Mouse (Mus musculus): Measurements from ENCODE around the gene Wwp2.
"Not testable (repeated sequence)": the region's sequence is repeated elsewhere in the genome, so short reads cannot be mapped to it uniquely, and the experiment has no call there.

Gene Wwp2

DNA sequence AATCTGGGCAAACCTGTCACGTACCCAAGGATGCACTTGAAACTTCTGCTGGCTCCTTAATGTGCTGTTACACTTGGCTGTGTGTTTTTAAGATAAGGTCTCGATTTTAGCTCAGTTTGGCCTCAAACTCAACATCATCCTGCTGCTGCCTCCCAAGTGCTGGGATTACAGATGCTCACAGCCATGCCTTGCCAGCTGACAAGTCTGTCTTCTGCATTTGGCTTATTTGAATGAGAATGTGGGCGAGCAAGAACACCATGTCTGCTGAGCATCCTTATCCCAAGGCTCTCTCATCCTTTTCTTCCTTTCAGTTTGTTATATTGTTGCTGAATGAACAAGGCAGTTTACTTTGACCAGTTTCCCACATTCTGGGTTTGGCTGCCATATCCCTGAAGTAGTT, 39.4 kb downstream of the Wwp2 start:
- DNase-seq (ENCODE audit: low spot score): no peak

DNA sequence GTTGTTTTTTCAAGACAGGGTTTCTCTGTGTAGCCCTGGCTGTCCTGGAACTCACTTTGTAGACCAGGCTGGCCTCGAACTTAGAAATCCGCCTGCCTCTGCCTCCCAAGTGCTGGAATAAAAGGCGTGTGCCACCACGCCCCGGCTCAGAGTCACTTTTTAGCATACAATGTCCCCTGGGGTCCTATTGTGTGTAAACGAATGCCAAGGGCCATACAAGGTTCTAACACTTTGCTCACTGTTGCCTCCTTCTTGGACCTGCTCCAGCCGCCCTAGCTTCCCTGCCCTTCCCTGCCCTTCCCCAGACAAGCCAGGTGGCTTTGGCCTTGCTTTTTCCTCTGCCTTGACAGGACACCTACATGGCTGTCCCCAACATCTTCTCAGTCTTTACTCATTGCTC, 40.6 kb downstream of the Wwp2 start:
- DNase-seq (ENCODE audit: low spot score): not testable (repeated sequence)

DNA sequence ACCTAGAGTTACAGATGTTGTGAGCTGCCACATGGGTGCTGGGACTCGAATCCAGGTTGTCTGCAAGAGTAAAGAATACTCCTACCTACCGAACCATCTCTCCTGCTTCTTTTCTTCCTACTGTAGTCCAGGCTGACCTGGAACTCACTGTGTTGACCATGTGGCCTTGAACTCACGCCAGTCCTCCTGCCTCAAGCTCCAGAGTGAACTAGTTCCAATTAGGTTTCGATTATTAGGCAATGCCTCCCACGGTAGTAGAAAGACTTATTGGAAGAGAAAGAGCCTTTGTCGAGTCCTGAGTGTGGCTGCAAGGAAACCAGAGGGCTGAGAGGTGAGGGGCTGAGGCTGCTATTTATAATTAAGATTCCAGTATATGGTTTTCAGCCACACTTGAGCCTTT, 42.6 kb downstream of the Wwp2 start:
- DNase-seq (ENCODE audit: low spot score): no peak

DNA sequence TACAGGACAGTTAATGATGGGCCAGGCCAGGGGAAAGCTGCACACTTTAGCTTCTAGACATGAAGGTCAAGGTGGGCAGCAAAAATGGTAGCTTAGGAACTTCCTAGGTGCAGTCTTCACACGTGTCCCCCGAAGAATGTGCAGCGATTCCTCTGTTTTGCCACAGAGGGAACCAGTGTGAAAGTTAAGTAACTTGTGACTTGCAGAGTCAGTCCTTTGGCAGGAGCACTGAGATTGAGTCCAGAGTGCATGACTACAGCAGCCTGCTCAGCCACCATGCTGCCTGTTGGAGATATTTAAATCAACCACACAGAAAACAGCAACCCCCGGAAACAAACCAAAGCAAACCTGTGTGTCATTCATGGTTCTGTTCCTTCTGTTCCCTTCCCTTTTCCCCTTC, 44.3 kb downstream of the Wwp2 start:
- DNase-seq (ENCODE audit: low spot score): no peak

DNA sequence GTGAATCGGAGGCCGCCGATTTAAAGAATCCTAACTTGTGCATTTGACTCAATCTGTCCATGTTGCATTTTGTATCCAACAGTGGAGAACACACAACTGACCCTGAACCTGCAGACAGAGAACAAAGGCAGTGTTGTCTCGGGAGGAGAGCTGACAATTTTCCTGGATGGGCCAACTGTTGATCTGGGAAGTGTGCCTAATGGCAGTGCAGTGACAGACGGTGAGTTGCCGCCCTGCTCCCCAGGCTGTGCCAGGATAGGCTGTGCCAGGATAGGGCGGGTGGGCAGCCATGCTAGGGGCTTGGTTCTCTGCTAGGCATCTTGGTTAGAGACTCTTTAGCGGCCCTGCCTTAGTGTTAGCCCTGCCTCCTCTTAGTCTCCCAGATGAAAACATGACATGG, 47.1 kb downstream of the Wwp2 start:
- DNase-seq (ENCODE audit: low spot score): peak; percentile 14

DNA sequence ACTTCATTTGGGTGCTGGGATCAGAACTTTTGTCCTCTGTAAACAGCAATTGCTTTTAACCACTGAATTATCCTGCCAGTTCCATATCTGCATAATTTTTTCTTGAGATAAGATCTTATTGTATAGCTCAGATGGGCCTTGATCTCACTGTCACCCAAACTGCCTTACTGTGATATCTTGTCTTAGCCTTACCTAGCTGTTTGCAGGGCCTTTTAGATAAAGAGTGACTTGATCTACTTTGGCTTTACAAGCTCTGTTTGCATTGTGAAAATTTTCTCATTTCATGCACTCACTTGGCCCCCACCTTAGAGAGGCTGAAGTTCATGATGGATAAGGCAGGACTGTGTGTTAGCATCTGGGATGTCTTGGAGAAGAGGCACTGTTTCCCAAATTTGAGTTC, 48.8 kb downstream of the Wwp2 start:
- no peak for DNase-seq (ENCODE audit: low spot score)

DNA sequence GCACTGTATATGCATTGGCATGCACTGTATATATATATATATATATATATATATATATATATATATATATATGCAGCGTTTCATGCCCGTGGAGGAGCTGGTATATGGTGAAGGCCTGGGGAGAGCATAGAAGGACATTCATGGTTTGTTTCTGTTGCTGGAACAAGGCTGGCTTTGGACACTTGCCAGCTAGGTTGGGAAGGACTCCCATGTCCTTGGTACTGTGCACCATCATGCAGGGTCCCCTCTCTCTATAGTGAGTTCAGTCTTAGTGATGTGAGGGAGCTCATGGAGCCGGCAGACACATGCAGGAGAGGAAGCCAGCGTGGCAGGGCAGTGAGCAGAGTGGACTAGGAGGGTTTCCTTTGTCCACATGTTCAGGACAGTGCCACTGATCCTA, 52.4 kb downstream of the Wwp2 start:
- no peak for DNase-seq (ENCODE audit: low spot score)

DNA sequence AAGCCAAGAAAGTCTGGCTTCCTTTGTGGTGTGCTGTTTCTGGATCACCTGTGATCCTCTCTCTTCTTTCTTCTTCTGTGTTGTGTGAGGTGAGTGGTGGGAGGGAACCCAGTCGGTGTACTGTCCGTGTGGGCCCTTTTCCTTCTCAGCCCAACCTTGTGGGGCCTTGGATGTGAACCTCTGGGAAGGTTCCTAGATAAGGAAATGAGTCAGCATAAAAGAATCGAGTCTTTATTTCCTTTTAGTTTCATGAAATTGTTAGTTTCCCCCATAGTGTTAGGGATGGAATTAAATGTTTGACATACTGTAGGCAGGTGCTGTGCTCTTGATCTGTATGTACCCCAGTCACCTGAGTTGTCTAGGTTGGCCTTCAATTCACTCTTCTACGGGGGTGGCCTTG, 52.9 kb downstream of the Wwp2 start:
- DNase-seq (ENCODE audit: low spot score): no peak

DNA sequence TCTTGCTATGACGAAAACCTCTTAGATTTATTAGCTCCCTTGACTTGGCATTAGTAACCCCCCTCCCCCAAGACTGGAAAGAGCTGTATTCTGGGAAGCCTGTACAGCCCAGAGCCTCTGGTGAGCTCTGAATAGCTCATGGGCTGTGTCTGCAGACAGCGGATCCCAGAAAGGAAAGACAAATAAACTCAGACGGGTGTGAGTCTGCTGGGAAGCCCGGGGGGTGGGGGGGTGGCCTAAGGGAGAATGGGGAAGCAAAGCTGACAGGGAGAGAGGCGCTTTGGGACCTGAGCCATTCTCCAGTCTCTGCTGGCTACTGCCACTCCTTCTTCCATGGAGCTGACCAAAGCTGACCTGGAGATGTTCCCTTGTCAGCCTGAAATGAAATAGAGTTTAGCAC, 53.8 kb downstream of the Wwp2 start:
- no peak for DNase-seq (ENCODE audit: low spot score)

DNA sequence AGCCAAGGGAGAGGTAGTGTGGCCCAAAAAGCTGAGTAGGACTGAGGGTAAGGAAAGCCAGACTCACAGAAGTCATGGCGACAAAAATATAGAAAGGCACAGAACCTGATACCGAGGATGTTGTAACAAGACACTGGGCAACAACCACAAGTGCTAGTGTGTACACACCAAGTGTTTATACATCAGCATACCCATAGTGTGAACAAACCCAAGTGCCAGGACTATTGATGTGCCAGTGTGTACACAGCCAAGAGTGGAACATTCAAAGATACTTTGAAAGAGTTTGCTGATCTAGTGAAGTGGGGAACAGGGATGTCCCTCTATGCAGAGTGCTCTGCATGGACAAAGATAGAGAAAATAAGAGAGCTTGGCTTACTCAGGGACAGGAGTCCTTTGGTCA, 54.5 kb downstream of the Wwp2 start:
- DNase-seq (ENCODE audit: low spot score): no peak

DNA sequence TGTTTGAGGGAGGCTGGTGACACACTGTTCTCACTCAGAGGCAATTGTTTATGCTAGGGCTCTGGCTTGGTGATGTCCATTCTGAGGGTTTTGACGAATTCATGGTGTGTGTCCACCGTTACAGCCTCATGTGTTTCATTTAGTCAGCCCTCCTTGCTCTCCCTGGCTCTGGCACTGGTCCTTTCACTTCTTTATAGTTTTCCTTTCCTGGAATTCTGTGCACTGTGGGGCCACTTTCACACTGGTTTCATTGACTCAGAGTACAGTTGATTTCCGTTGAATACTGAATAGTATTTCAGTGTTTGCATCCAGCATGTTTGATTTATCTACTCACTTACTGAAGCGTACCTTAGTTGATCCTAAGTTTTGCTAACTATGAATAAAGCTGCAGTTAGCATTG, 55.0 kb downstream of the Wwp2 start:
- no peak for DNase-seq (ENCODE audit: low spot score)

DNA sequence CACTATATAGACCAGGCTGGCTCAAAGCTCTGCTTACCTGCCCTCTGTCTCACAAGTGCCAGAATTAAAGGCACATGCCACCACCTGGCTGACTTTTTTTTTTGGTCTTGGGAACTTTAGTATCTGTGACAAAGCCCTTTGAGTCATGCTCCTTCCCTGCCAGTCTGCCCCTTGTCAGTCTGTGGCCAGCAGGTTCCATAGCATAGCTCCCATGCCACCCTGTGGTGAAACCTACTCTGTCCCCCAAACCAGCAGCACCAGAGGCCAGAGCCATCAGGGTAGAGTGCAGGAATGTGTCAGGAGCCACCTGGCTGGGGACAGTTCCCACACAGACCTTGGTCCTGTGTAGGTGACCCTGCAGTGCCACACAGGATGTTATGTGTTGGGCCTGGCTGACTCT, 55.7 kb downstream of the Wwp2 start:
- no peak for DNase-seq (ENCODE audit: low spot score)

DNA sequence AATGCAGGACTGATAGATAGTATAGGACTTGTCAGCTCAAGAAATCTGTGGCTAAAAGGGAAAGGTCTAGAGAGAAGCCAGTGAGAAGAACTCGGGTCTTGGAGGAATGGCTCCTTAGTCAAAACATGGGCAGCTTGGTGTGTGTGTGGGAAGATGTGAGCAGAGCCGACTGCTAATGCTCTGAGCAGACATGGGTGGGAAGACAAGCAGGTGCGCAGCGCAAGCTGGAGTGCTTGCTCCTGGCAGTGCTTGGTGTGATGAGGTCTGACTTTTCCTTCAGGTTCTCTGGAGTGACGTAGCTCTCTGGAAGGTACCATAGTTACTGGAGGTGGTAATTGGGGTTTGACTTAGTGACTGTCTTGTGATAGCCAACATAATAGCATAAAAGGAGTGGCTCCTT, 56.6 kb downstream of the Wwp2 start:
- DNase-seq (ENCODE audit: low spot score): no peak

DNA sequence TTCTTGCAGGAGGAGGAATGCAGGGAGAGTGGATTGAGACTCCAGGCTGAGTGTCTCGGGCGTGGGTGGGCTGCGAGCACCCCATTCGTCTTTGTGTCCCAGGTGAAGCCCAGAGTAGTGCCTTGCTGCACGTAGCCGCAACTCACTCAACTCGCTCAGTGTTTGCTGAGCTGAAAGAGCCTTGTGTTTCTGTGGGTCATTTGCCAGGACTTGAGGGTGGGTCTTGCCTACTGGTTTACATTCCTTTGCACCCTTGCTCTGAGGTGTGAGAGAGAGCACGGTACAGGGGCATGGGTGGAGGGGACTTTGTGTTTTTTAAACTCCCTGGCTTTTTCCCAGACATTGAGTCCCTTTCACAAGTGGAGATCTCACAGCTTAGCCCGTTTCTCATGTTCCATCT, 59.3 kb downstream of the Wwp2 start:
- no peak for DNase-seq (ENCODE audit: low spot score)

DNA sequence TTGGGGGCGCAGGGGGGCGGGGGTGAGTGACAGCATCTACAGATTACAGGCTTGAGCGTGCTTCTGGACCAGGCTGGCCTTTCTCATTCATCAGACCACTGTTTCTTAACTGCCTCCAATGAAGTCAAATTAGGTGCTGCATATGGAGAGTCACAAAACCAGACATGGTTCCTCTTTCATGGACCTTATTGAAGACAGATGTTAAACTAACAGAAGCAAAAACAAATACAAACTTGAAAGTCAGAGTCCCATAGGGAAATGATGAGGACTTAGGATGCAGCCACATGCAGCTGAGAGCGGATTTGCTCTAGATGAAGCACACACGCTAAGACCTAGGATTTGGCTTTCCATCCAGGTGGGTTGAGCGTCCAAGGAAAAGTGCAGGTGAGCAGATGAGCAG, 61.5 kb downstream of the Wwp2 start:
- no peak for DNase-seq (ENCODE audit: low spot score)

DNA sequence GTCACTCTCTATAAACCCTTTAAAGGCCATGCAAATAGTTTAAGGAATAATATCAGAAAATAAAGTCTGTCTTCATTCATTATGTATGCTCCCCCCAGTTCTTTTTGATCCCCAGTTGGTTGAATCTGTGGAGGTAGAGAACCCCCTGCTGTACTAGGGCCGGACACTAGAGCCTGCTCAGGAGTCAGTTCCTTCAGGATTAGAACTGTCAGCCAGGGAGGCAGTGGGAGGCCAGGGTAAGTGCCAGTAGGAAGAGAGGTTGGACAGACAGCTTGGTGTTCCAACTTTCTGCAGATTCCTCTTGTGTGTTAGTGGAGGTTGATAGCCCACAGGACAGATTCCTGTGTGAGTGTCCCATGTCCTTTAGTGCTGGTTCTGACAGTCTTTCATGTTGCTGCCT, 62.2 kb downstream of the Wwp2 start:
- no peak for DNase-seq (ENCODE audit: low spot score)

DNA sequence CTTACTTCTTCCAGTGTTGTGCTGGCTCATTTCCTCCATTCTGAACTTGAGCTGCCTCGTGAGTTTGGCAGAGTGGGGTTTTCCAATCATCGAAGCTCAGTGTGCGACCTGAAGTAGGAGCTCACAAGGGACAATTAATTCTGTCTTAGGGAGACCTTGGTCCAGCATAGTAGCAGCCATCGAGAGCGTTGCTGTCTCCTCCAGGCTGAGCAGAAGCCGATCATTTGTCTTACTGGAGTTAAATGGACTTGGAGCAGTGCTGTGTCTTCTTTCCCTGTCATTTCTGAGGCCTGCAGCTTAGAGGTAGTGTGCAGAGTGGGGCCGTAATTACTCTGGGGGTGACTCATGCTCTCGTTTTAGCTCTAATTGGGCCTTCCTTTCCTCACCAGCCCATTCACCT, 62.6 kb downstream of the Wwp2 start:
- no peak for DNase-seq (ENCODE audit: low spot score)

DNA sequence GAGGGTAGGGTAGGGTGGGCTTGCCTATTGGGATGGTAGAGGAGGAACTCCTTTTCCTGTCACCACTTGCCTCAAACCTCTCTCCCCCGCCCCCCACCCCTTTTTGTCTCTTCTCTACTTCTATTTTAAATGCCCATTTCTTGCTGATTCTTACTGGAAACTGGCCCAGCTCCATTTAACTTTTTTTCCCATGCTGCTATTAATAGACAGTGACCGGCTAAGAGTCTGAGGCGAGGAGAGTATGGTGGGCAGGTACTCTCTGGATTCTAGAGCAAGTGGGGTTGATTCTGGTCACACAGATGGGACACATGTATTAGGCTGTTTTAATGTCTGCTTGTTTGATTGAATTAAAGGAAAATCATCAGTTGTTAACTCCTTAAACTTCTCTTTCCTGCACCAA, 63.4 kb downstream of the Wwp2 start:
- no peak for DNase-seq (ENCODE audit: low spot score)

DNA sequence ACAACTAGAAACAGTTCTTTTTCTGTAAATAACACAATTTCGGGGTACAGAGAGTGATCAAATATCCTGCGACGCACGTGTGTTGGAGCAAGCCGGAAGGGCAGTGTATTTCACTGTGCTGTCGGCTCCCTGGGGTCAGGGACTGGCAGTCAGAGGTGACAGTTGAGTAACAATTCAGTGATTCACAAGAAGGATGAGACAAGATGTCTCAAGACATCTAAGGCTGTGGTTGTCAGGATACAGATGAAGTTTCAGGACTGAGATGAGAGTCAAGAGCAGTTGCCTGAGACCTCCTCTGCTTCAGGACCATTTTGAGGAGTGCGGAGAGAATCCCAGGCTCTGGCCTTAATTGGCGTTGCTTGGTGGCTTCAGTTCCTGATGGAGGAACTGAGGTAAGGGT, 66.2 kb downstream of the Wwp2 start:
- no peak for DNase-seq (ENCODE audit: low spot score)

DNA sequence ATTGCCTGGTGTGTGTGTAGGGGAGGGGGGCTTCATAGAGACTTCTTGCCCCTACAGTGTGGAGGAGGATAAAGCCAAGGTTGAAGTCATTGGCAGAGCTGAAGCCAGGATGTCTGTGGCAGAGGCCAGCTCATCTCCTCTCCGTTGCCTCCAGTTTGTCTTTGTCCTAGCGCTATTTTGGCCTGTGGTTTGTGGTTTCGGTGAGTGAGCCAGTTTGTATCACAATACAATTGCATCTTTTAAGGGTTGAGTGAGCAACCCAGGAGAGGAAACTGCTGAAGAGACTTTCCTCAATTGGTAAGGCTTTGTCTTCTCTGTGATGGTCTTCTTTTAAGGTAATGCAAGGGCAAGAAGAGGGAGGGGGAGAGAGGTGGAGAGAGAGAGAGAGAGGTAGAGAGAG, 66.8 kb downstream of the Wwp2 start:
- DNase-seq (ENCODE audit: low spot score): no peak

DNA sequence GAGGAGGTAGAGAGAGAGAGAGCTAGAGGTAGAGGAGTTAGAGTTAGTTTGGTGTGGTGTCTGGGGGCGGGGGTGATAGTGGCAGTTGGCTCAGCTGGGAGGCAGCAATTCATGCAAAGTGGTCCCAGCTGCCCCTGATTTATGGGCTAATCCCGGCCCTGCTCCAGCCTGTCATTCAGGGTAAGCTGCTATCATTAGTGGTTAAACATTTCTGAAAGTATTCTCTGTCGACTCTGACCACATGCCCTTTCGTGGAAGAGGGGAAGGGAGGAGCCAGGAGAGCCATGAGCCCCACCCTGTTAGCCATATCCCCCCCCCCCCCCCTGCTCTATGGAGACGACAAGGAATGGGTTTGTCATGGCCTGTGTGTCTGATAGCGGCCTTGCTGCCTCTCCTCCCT, 67.2 kb downstream of the Wwp2 start:
- DNase-seq (ENCODE audit: low spot score): no peak

DNA sequence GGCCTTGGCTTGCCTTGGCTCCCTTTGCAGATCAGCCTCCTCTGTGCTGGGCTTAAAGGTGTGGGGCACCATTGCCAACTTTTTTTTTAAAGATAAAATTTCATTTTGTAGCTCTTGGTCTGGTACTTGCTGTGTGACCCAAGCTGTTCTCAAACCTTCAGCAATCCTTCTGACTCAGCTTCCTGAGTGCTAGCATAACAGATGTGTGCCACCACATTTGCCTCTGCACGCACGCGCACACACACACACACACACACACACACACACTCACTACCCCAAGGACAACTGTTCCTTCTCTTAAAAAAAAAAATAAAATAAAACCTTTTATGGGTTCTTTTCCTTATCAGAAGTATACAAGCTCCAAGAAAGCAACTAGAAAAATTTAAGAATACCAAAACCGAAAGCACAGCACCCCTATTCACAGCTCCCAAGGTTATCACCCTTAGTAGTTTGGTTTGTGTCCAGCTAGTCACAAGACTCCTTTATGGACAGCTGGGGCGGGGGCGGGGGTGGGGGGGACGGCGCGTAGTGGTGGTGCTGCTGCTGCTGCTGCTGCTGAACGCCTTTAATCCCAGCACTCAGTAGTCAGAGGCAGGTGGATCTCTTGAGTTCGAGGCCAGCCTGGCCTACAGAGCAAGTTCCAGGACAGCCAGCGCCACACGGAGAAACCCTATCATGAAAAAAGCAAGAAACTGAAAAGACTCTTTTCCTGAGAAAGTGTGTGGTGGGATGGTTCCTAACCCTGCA, 68.2 kb downstream of the Wwp2 start:
- DNase-seq (ENCODE audit: low spot score): peak; percentile 34

DNA sequence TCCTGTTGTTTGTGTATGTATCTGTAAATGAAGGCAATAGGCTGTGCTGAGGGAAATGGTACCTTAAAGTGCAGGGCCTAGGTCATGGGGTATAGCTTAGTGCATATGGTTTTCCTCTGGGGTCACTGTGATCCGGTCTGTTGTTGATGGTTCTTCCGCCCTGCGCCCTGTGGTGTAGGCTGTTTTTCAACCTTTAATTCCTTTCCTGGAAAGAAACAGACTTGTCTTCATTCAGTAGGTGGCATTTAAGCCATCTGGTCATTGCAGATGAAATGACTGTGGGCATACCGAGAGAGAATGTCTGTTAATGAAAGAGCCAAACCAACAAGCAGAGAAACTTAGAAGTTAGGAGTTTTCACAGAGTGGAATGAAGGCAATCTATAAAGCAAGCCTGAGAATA, 69.1 kb downstream of the Wwp2 start:
- DNase-seq (ENCODE audit: low spot score): no peak

DNA sequence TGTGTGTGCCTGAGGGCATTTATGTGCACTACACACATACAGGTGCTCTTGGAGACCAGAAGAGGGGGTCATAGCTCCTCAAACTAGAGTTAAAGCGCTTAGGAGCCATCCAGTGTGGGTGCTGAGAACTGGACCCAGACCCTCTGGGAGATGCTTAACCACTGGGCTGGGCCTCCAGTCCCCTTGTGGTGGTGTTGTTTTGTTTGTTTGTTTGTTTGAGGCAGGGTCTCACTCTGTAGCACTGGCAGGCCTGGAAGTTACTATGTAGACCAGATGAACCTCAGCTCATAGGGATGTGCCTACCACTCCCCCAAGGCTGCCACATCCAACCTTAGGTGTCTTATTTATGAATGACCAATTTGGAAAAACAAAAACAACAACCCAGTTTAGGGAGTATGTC, 70.9 kb downstream of the Wwp2 start:
- no peak for DNase-seq (ENCODE audit: low spot score)

DNA sequence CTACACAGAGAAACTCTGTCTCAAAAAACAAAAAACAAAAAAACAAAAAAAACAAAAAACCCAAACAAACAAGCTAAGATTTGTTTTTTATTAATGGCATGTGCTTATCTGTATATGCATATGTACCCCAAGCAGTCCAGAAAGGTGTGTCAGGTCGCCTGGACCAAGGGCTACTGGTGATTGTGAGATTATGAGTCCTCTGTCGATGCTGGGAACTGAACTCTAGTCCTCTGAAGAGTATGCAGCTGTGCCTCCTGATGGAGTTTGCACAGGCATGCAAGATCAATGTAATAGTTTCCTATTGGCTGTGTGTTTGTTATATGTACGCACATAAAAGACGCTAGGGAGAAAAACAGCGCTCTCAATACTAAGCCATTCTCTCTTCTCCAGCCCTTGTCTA, 74.0 kb downstream of the Wwp2 start:
- DNase-seq (ENCODE audit: low spot score): no peak

Data from ovary, postnatal 36 days (tissue).